Mouse (Mus musculus): ENCODE results near the gene I830077J02Rik. TPM values are rescaled to one million over a fixed set of nuclear protein-coding genes. Genes with fewer than 3 reads are reported as not detected.

I830077J02Rik gene
- polyA plus RNA-seq, 1 experiment from 2014 or later = 0.30 TPM

DNA sequence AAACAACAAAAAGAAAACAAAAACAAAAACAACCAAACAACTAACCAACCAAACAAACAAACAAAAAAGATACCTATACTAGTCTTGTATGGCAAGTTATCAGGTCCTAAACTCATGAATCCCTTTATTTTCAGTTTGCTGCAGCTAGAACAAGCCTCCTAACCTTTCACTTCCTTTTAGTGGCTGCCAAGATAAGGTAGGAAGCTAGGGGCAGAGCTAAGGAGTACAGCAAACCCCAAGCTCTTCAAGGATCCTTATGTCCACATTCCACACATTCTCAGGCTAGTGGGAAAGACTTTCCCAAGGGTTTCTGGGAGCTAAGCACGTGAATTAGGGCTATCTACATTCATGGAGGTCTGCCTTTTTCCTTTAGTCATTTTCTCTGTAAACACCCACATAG lies 17.2 kb downstream of the I830077J02Rik start:
- Histone ChIP-seq H3K36me3 (replicated peaks) (no peaks in the 10 kb centered on the region), H3K4me3 (no peak overlapping the region), H3K4me1 (0 out of 2 replicates have a peak, but pooled peaks cover 6% of the 10 kb centered on the region), H3K27ac (no peak overlapping the region), H3K27me3 (ENCODE audit: poor library complexity, severe bottlenecking) (no peaks in the 10 kb centered on the region), H3K9me3 (no peaks in the 10 kb centered on the region)
- WGBS = 51% methylated on average over 1 of the region's 1 CpGs
- no peak for DNase-seq (ENCODE audit: extremely low spot score, low spot score)

DNA sequence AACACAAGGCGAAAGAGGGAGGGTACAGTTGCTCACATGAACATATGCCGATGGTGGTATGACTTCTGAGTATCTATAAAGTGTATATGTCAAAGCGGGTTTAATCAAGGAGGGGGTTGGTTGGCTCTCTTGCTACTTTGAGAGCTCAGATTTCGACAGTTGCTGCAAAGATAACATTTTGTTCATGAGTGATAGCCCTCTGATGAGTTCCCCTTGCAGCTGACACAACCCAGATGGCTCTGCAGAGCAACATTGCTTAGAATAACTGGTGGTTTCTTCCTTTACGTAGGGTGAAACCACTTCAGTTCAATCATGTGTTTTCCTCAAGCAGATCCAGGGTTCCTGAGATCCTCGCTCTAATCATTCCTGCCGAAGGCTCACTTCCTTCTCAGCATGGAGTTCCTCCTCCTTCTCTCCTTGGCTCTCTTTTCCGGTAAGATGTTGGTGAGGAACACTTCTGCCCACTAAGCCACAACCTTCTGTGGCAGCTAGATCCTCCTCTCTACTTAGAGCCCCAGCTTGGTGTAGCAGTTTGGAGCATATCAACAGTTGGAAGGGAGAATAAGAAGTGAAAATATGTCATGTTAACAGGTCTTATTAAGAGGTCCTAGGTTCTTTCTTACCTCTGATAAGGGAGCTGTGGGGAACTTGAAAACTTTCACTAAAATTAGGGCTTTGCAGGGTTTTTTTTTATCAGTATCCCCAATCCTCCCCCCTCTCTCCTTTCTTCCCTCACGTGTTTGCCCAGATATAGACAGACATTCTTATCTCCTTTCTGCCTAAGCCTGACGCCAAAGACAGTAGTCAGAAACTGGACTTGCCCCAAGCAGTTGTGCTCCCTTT lies 18.4 kb downstream of the I830077J02Rik start:
- WGBS = 83% methylated on average over 10 of the region's 10 CpGs
- no peak overlapping the region for H3K27ac ChIP-seq
- no peaks in the 10 kb centered on the region for H3K9me3 ChIP-seq
- 0 out of 2 replicates have a peak, but pooled peaks cover 6% of the 10 kb centered on the region for H3K4me1 ChIP-seq
- no peaks in the 10 kb centered on the region for H3K36me3 ChIP-seq (replicated peaks)
- H3K4me3 ChIP-seq = no peak overlapping the region
- no peak for DNase-seq (ENCODE audit: extremely low spot score, low spot score)
- H3K27me3 ChIP-seq (ENCODE audit: poor library complexity, severe bottlenecking) = no peaks in the 10 kb centered on the region

DNA sequence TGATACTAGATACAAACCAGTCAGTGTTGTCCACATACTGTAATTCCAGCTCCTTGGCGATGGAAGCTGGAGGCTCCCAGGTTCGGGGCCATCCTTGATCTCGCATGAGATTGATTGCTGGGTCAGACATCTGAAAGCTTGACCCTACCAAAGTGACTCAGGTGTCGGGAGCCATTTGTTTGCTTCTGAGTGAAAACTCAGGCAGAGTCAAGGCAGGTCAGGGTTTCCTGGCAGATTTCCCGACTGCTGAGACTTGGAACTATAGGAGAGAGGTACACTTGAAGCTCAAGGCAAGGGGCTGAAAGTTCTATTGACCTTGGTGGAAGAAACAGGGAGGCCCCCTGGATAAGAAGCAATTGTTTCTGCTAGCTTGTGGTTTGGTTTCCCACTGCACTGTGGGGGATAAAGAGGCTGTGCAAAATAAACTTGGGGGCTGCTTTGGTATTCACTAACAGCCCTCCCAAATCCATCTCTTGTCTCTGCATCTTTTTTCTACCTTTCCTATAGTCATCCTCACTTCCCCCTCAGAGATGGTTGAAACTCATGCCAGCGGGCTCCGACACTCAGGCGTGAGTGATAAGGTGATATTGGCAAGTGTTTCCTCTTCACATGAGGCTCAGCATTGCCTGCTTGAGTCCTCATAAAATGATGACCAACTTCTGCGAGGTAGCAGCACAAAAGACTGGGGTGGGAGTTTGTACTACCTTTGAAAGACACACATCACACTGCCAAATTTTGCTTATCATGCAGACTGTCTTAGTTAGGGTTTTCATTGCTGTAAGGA lies 20.2 kb downstream of the I830077J02Rik start:
- DNase-seq (ENCODE audit: extremely low spot score, low spot score) = no peak
- H3K4me3 ChIP-seq = no peak overlapping the region
- no peaks in the 10 kb centered on the region for H3K9me3 ChIP-seq
- no peaks in the 10 kb centered on the region for H3K27me3 ChIP-seq (ENCODE audit: poor library complexity, severe bottlenecking)
- 0 out of 2 replicates have a peak, but pooled peaks cover 7% of the 10 kb centered on the region for H3K4me1 ChIP-seq
- H3K36me3 ChIP-seq (replicated peaks) = no peaks in the 10 kb centered on the region
- no peak overlapping the region for H3K27ac ChIP-seq
- 85% methylated on average over 9 of the region's 9 CpGs for WGBS

DNA sequence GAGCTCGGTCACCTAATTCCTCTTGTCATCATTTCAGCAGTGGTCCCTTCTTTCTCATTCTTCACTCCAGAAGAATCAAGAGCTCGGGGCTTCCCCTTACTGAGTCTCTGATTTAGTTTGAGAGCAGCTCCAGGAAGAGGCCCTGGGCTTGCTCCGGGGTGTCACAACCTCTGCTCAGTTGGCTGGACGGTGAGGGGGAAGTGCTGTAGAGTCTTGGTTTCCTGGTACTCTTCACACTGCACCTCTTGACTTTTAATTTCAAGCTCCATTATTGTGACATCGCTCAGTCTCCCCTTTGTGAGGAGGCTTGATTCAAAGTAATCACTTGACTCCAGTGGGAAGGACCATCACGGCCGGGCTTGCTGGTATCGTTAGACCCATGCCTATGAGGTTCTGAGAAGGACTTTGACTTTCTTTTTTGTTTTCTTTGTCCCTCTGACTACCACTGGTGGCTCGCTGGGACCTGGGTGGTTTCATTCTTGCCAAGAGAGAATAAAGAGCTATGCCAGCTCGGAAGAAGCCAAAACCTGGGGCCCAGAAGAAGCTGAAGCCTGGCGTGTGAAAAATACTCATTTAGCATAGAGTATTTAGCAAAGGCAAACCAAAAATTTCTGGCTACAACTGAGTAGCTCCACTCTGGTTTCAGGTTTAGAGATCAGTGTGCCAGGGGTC lies 21.8 kb downstream of the I830077J02Rik start:
- no peak for DNase-seq (ENCODE audit: extremely low spot score, low spot score)
- Histone ChIP-seq H3K36me3 (replicated peaks) (no peaks in the 10 kb centered on the region), H3K9me3 (no peaks in the 10 kb centered on the region), H3K4me1 (0 out of 2 replicates have a peak, but pooled peaks cover 7% of the 10 kb centered on the region), H3K27ac (no peak overlapping the region), H3K27me3 (ENCODE audit: poor library complexity, severe bottlenecking) (no peaks in the 10 kb centered on the region), H3K4me3 (no peak overlapping the region)
- WGBS = 84% methylated on average over 11 of the region's 11 CpGs

DNA sequence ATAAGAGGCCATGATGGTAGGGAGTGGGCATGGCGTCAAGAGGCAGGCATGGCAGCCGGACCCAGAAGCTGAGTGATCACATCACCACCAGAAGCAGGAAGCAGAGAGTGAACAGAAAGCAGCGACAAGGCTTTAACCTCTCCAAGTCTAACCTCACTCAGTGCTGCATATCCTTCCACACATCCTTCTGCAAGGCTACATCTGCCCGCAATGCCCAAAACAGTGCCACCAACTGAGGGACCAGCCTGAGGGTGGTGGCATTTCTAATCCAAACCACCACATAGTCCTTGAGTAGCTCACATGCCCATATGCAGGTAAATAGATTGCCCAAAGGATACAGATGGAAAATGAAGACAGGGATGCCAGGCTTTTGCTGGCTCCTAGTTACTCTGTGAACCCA lies 23.5 kb downstream of the I830077J02Rik start:
- H3K27me3 ChIP-seq (ENCODE audit: poor library complexity, severe bottlenecking) = no peaks in the 10 kb centered on the region
- no peak for DNase-seq (ENCODE audit: extremely low spot score, low spot score)
- no peak overlapping the region for H3K4me3 ChIP-seq
- no peak overlapping the region for H3K27ac ChIP-seq
- WGBS = 88% methylated on average over 4 of the region's 4 CpGs
- H3K4me1 ChIP-seq = 0 out of 2 replicates have a peak, but pooled peaks cover 7% of the 10 kb centered on the region
- H3K9me3 ChIP-seq = no peaks in the 10 kb centered on the region
- H3K36me3 ChIP-seq (replicated peaks) = no peaks in the 10 kb centered on the region

DNA sequence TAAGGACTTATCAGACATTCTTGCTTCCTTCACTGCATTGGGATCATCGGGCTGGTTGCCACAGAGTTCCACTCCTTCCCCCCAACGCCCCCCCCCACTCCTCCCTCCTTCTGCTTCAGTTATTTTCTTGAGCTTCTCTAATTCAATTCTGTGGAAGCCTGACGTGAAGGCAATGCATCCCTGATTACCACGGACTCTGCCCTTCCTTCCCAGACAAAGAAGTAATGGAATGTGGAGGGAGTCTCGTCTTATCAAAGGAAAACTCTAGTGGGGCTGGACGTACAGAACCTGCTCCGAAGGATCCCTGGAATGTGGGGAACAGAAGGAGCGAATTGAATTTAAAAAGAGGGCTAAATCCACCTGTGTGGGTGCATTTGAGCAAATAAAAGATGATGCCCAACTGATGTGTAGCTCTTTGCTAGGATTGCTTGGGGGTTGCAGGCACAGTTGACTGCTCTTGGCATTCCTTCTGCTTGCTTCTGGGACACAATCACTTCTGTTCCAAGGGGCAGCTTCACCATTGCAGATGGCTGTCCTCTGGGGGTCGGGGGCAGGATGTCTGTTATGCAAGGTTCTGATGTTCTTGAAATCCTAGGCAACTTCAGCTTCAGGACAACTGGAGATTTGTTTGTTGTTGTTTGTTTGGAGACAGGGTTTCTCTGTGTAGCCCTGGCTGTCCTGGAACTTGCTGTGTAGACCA lies 24.4 kb downstream of the I830077J02Rik start:
- Histone ChIP-seq H3K27ac (no peak overlapping the region), H3K4me3 (no peak overlapping the region), H3K9me3 (no peaks in the 10 kb centered on the region), H3K36me3 (replicated peaks) (no peaks in the 10 kb centered on the region), H3K4me1 (0 out of 2 replicates have a peak, but pooled peaks cover 7% of the 10 kb centered on the region), H3K27me3 (ENCODE audit: poor library complexity, severe bottlenecking) (no peaks in the 10 kb centered on the region)
- 54% methylated on average over 9 of the region's 9 CpGs for WGBS
- DNase-seq (ENCODE audit: extremely low spot score, low spot score) = no peak

DNA sequence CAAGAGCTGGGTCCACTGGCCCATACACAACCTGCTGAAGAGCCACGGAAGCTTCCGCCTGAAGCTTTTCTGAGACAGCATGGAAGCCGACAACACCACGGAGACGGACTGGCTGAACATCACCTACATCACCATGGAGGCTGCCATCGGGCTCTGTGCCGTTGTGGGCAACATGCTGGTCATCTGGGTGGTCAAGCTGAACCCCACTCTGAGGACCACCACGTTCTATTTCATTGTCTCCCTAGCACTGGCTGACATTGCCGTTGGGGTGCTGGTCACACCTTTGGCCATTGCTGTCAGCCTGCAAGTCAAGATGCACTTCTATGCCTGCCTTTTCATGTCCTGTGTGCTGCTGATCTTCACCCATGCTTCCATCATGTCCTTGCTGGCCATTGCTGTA lies 27.7 kb downstream of the I830077J02Rik start:
- no peak overlapping the region for H3K4me3 ChIP-seq
- H3K27me3 ChIP-seq (ENCODE audit: poor library complexity, severe bottlenecking) = no peaks in the 10 kb centered on the region
- WGBS = 92% methylated on average over 9 of the region's 9 CpGs
- H3K36me3 ChIP-seq (replicated peaks) = no peaks in the 10 kb centered on the region
- no peak for DNase-seq (ENCODE audit: extremely low spot score, low spot score)
- no peak overlapping the region for H3K27ac ChIP-seq
- H3K9me3 ChIP-seq = no peaks in the 10 kb centered on the region
- H3K4me1 ChIP-seq = 0 out of 2 replicates have a peak, but pooled peaks cover 8% of the 10 kb centered on the region

DNA sequence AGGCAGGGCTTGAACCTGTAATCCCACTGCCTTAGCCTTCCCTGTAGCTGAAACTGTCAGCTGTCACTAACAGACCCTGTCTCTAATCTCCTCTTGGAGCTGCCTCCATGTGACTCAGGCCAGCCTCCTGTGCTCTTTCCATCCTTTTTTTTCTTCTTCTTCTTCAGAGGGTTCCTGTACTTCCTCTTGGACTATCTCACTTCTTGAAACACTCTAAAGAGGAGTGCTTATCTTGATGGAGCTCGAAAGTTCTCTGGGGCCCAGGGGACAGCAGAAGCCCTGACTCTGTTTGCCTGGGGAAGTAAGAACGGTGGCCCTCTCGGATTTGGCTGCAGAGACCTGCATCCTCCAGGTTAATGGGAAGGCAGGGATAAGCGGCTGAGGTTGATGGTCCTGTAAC lies 28.3 kb downstream of the I830077J02Rik start:
- DNase-seq (ENCODE audit: extremely low spot score, low spot score) = no peak
- WGBS = 83% methylated on average over 4 of the region's 4 CpGs
- 0 out of 2 replicates have a peak, but pooled peaks cover 12% of the 10 kb centered on the region for H3K4me1 ChIP-seq
- H3K27ac ChIP-seq = no peak overlapping the region
- no peak overlapping the region for H3K4me3 ChIP-seq
- H3K27me3 ChIP-seq (ENCODE audit: poor library complexity, severe bottlenecking) = peaks cover 1% of the 10 kb centered on the region; the same call in 1 of the 2 replicates
- H3K36me3 ChIP-seq (replicated peaks) = no peaks in the 10 kb centered on the region
- no peaks in the 10 kb centered on the region for H3K9me3 ChIP-seq

DNA sequence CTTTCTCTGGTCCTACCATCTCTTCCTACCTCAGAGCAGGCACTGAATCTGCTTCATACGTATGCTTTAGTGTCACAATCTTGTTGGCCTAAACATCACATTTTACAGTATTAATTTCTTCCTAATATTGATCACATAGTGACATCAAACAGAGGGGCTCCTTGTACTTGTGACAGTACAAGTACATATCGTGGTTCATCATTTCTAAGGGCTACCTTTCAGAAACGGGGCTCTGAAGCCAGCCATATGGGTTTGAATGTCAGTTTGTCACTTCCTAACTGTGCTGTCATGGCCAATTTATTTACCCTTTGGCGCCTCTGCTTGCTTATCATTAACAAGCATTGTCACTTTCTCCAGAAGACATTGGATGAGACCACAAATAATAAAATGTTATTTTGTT lies 31.0 kb downstream of the I830077J02Rik start:
- 75% methylated on average over 4 of the region's 4 CpGs for WGBS
- Histone ChIP-seq H3K27ac (no peak overlapping the region), H3K36me3 (replicated peaks) (no peaks in the 10 kb centered on the region), H3K9me3 (no peaks in the 10 kb centered on the region), H3K4me3 (no peak overlapping the region), H3K27me3 (ENCODE audit: poor library complexity, severe bottlenecking) (peaks cover 6% of the 10 kb centered on the region; the same call in 1 of the 2 replicates), H3K4me1 (0 out of 2 replicates have a peak, but pooled peaks cover 5% of the 10 kb centered on the region)
- DNase-seq (ENCODE audit: extremely low spot score, low spot score) = no peak

DNA sequence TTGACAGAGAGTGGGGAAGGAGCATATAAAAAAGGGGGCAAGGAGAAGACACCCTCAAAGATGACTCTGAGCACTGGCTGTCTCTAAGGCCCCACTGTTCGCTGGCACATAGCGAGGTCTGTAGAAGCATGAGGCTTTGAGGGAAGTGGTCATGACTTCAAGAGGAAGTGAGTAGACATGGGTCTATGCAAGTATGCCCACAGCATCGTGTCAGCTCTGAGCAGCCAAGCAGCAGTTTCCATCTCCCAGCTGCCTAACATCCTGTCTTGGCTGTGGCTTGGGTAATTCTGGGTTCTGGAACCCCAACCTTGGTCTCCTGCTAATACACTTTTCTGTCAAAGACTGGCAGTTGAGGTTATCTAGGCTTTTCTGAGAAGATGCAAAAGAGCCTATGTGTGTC lies 31.7 kb downstream of the I830077J02Rik start:
- whole genome bisulfite sequencing = 96% methylated on average over 3 of the region's 3 CpGs
- no peak overlapping the region for H3K27ac ChIP-seq
- DNase-seq (ENCODE audit: extremely low spot score, low spot score) = no peak
- H3K4me1 ChIP-seq = 0 out of 2 replicates have a peak, but pooled peaks cover 5% of the 10 kb centered on the region
- no peaks in the 10 kb centered on the region for H3K9me3 ChIP-seq
- peaks cover 6% of the 10 kb centered on the region; the same call in 1 of the 2 replicates for H3K27me3 ChIP-seq (ENCODE audit: poor library complexity, severe bottlenecking)
- H3K4me3 ChIP-seq = no peak overlapping the region
- H3K36me3 ChIP-seq (replicated peaks) = no peaks in the 10 kb centered on the region

DNA sequence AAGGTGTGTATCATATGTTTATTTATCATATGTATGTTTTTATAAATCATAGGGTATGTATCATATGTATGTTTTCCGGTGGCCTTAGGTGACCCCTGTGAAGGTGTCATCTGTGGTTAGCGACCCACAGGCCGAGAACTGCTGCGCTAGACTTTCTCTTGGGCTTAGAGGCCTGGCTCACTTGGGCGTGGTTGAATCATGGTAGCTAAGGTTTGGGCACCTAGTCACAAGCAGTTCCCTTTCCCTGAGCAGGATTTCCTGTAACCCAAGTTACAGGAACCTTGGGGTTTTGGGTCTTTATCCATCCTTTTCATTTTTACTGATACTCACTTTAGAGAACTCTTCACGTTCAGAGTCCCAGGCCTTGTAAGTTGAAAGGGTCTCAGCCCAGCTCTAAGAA lies 32.2 kb downstream of the I830077J02Rik start:
- Histone ChIP-seq H3K9me3 (no peaks in the 10 kb centered on the region), H3K4me3 (no peak overlapping the region), H3K4me1 (0 out of 2 replicates have a peak, but pooled peaks cover 5% of the 10 kb centered on the region), H3K27me3 (ENCODE audit: poor library complexity, severe bottlenecking) (peaks cover 6% of the 10 kb centered on the region; the same call in 1 of the 2 replicates), H3K36me3 (replicated peaks) (no peaks in the 10 kb centered on the region), H3K27ac (no peak overlapping the region)
- DNase-seq (ENCODE audit: extremely low spot score, low spot score) = no peak
- WGBS = 85% methylated on average over 6 of the region's 6 CpGs
